Mouse (Mus musculus) adrenal gland (tissue): ENCODE results near the gene Olfr807.

Source experiments
- intact Hi-C: fragments of 180-260 bp; cut with DNase I; formaldehyde crosslinking; loops from one replicate; pipeline ENCODE4 v1.15.1; 2025
- long read RNA-seq, 2 experiments: library from polyadenylated mRNA; unstranded; transcript quantifications; one replicate each; pipeline ENCODE4 v2.0.0; 2020; ENCODE audit warnings: borderline replicate concordance in 1 of 2; ENCODE audit not compliant: insufficient replicate concordance in 1 of 2
- microRNA-seq, 2 experiments: library from miRNA; unstranded; fragments of <30 nt; microRNA quantifications; one replicate each; pipeline ENCODE4; 2019

Gene Olfr807
- long read RNA-seq, experiment 1: 0 reads
- long read RNA-seq, experiment 2: 0 reads

DNA sequence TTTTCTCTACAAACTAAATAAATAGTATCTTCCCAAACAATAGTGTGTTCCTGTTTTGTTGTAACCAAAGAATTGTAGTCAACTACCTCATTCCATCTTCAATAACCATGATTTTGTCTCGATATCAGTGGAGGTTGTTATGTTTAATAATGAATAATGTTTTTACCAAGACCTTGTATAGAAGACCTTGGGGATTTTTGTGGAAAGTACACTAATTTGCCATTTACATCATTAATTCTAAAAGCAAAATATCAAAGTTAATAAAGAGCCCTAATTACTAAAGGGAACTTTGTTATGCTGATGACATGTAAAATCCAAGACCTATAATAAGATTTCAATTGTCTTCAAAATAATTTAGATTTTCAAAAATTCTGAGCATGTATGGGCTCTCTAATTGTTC, at the start of gene Olfr807:
Gene Olfr807 (minus strand): TSS at position 101 of the 400 bp plus-strand sequence.
- intact Hi-C loops: no loop called here

GRCm38 (mm10) chr10:129804296-129804695, 46.7 kb upstream of the Olfr807 start, which contains the start of gene Olfr811:
Gene Olfr811, minus strand, starts transcription at chr10:129804396.
- intact Hi-C loops: no loop called here

DNA sequence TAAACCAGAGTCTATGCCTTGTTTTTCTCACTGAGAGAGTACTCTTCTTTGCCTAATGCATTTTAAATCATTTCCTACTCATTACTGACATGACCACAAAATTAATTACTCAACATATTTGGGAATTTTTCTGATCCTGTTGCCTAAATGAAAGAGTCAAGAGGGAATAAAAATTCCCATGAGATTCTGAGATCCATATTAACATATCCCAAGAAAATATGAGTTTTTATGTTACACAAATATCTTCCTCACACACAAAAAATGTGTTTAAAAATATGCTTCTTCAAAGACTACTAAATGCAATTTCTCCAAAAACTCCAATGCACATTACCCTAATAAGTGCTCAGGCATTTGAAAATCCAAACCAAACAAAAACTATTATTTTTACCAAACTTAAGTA, 37.2 kb upstream of the Olfr807 start, which contains the start of gene Olfr810:
Gene Olfr810 (minus strand): TSS at position 101 of the 400 bp plus-strand sequence.
- intact Hi-C loops: no loop called here

DNA sequence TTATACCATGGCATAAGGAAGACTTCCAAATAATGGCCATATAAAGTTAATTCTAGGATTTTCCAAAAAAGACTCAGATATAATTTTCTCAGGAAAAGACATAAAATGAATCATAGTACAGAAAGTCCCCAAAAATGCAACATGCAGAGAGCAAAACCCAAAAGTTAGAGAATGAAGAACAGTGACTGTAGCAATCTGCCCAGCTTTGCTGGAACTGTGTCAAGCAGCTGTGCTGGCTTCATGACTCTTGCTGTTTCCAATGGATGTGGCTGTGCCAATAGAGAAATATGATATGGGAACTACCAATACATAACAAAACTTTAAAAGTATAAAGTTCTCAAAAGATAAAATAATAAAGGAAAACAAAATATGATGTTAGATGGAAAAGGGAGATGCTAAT, 20.5 kb upstream of the Olfr807 start:
- intact Hi-C loops: no loop called here

DNA sequence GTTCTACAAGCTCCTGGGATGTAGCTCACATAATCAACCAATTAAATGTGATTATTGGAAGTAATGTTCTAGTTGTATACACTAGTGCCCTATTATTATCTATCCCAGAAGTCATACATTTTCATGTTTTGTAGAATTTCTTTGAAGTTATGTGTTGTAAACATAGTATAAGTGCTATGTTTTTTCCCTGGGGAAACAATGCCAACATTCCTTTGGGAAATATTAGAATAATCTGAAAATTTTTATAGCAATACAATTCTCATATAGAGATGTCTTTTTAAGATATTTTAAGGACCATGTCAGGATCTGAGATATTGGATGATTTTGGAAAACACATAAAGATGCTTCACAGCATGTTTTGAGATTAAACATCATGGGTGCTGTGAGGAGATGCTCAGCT, 16.7 kb upstream of the Olfr807 start, which contains the start of gene Olfr809:
Gene Olfr809 (plus strand): TSS at position 301 of the 400 bp plus-strand sequence.
- intact Hi-C loops: no loop called here

GRCm38 (mm10) chr10:129765182-129765581, 7.6 kb upstream of the Olfr807 start, which contains the start of gene Olfr808:
Gene Olfr808, plus strand, starts transcription at chr10:129765482.
- intact Hi-C loops: no loop called here

GRCm38 (mm10) chr10:129741821-129742220, 15.8 kb downstream of the Olfr807 start, which contains the start of gene Olfr806:
Gene Olfr806, minus strand, starts transcription at chr10:129741921.
- intact Hi-C loops: no loop called here

DNA sequence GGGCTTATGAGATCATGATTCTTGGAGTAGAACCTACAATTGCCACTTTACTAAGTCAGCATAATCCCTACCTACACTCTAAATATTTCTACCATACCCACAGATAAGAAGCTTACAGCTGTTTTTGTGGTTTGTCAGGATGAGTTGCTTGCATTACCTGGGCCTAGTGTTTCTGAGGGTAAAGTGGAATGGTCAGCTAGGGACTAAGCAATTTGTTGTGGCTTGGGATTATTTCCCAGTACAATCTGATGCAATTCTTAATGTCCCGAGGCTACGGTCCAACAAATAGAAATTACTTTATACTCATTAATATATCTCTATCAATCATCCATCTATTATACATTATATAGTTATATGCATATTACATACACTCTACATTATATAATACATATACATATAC, 28.3 kb downstream of the Olfr807 start, which contains the start of gene Olfr805:
Gene Olfr805 (minus strand): TSS at position 101 of the 400 bp plus-strand sequence.
- intact Hi-C loops: no loop called here

Small RNA genes lying within 50 kb of the gene (microRNA-seq; reads per million reads assigned to microRNA genes)
- 0 reads per million in 2 experiments for gene Gm24485
